Mouse (Mus musculus) hindbrain, embryonic 16.5 days (tissue): Measurements from ENCODE around the gene Tmem234. TPM values are rescaled to one million over a fixed set of nuclear protein-coding genes. Genes with fewer than 3 reads are reported as not detected.

Experiments
- ATAC-seq: fragments of 200-750 bp; cut with Nextera tagmentation; 2 replicates; pipeline ENCODE4 v1.8.0; 2017; ENCODE audit warnings: moderate TSS enrichment, moderate library complexity
- H3K27ac ChIP-seq: fragments of 300-500 bp; sonication (generic); 2 replicates; pipeline ENCODE4 v1.5.1; 2014; ENCODE audit warnings: low read depth, mild to moderate bottlenecking, control low read depth, low read length, moderate library complexity
- H3K27me3 ChIP-seq: fragments of 300-500 bp; sonication (generic); replicated peaks from 2 replicates; pipeline ENCODE4 v1.6.1; 2014; ENCODE audit warnings: low read length; ENCODE audit not compliant: control insufficient read depth, insufficient read depth
- H3K36me3 ChIP-seq: fragments of 300-500 bp; sonication (generic); 2 replicates; pipeline ENCODE4 v1.6.1; 2014; ENCODE audit warnings: mild to moderate bottlenecking, low read length, moderate library complexity, mixed read lengths; ENCODE audit not compliant: control insufficient read depth, insufficient read depth
- H3K4me1 ChIP-seq: fragments of 300-500 bp; sonication (generic); 2 replicates; pipeline ENCODE4 v1.6.1; 2014; ENCODE audit warnings: low read depth, low read length; ENCODE audit not compliant: control insufficient read depth, insufficient read depth
- H3K4me2 ChIP-seq: fragments of 300-500 bp; sonication (generic); 2 replicates; pipeline ENCODE4 v1.6.1; 2014; ENCODE audit warnings: mild to moderate bottlenecking, low read length, control low read depth, moderate library complexity
- H3K4me3 ChIP-seq: fragments of 300-500 bp; sonication (generic); 2 replicates; pipeline ENCODE4 v1.5.1; 2014; ENCODE audit warnings: mild to moderate bottlenecking, low read length, control low read depth, moderate library complexity
- H3K9ac ChIP-seq: fragments of 300-500 bp; sonication (generic); 2 replicates; pipeline ENCODE4 v1.6.1; 2014; ENCODE audit warnings: low read depth, mild to moderate bottlenecking, control low read depth, low read length, moderate library complexity
- H3K9me3 ChIP-seq: fragments of 300-500 bp; sonication (generic); 2 replicates; pipeline ENCODE4 v1.6.1; 2014; ENCODE audit warnings: mild to moderate bottlenecking, low read length, moderate library complexity; ENCODE audit not compliant: control insufficient read depth
- WGBS: fragments of 180-500 bp; shearing (Covaris S2); extraction: QIAGEN DNeasy Blood & Tissue Kit; methylation state at CpG from one replicate; pipeline ENCODE4 v1.1.7; 2014; 5-methylcytosine and 5-hydroxymethylcytosine counted together
- microRNA-seq: library from miRNA; unstranded; fragments of <30 nt; microRNA quantifications from one replicate; pipeline ENCODE4, GENCODE M21; 2017
- polyA plus RNA-seq: library from polyadenylated mRNA; unstranded; fragments of >200 nt; fragmentation: Nextera tagmentation; extraction: Ambion mirVana; gene quantifications from 2 replicates; pipeline ENCODE4 v1.2.1, GENCODE M21; 2015

Gene Tmem234
- polyA plus RNA-seq, 1 experiment from 2014 or later, result 190 TPM

GRCm38 (mm10) chr4:129672083-129672877, 71.8 kb downstream of the Tmem234 start, which contains the start of gene Kpna6:
TSS of gene Kpna6 (minus strand) at chr4:129672767.
- Histone ChIP-seq H3K27ac (peak within 1 kb of the TSS; percentile 93), H3K27me3 (no peaks in the 10 kb centered on the region), H3K4me2 (peak within 1 kb of the TSS; percentile 69), H3K4me3 (peak within 1 kb of the TSS; percentile 91), H3K9me3 (no peaks in the 10 kb centered on the region), H3K36me3 (peaks cover 15% of the 10 kb centered on the region), H3K9ac (peak within 1 kb of the TSS; percentile 96), H3K4me1 (peaks cover 13% of the 10 kb centered on the region)
- peak; percentile 94 for ATAC-seq
- under 1% methylated on average over 57 of the region's 65 CpGs for WGBS

DNA sequence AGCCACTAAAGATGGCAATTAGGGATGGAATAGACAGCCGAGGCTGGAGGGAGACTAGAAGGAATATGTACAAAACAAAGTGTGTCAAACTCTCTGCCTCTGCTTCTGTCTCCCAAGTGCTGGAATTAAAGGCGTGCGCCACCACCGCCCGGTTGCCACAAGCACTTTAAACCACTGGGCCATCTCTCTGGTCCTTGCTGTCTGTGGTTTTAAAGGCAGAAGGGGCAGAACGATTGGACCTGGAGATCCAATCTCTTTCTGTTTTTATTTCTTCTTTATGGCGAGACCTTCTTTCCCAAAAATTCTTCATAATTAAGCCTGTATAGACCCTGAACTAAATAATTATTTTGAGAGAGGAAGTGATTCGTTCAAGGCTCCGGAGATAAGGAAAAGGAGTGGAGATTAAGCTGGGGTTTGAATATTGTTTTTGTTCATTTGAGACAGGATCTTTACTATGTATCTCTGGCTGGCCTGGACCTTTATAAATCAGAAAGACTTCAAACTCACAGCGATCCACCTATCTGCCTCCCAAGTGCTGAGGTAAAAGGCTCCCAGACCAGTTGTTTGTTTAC, 72.5 kb downstream of the Tmem234 start:
- WGBS, result 11% methylated on average over 10 of the region's 10 CpGs
- peaks cover 13% of the 10 kb centered on the region for H3K4me1 ChIP-seq
- peak overlapping the region; percentile 91 for H3K4me3 ChIP-seq
- peak overlapping the region; percentile 93 for H3K27ac ChIP-seq
- no peaks in the 10 kb centered on the region for H3K27me3 ChIP-seq
- H3K36me3 ChIP-seq, result peaks cover 20% of the 10 kb centered on the region
- peak overlapping the region; percentile 96 for H3K9ac ChIP-seq
- ATAC-seq, result no peak
- no peaks in the 10 kb centered on the region for H3K9me3 ChIP-seq
- peak overlapping the region; percentile 69 for H3K4me2 ChIP-seq

Small RNAs within 50 kb of the gene (microRNA-seq; reads per million reads assigned to microRNA genes)
- not detected for gene Mir8119

Other genes with a start within 250 kb of the Tmem234 start
- gene Zbtb8a, start 222.6 kb upstream of the Tmem234 start, polyA plus RNA-seq, result 21.7 and 22.0 TPM in 2 replicates
- gene Zbtb8b, start 159.8 kb upstream of the Tmem234 start, polyA plus RNA-seq, result 18.0 and 19.2 TPM in 2 replicates
- gene Bsdc1, start 139.1 kb upstream of the Tmem234 start, polyA plus RNA-seq, result 34.6 and 37.4 TPM in 2 replicates
- gene Tssk3, start 109.6 kb upstream of the Tmem234 start, polyA plus RNA-seq, result 0.72 and 0.79 TPM in 2 replicates
- gene Fam229a, start 109.5 kb upstream of the Tmem234 start, polyA plus RNA-seq, result 0.81 and 1.4 TPM in 2 replicates
- gene Marcksl1, start 87.1 kb upstream of the Tmem234 start, polyA plus RNA-seq, result 1,546 and 1,575 TPM in 2 replicates
- 80.5 and 90.0 TPM in 2 replicates for gene Hdac1, start 58.0 kb upstream of the Tmem234 start, polyA plus RNA-seq
- gene Lck, start 27.0 kb upstream of the Tmem234 start, polyA plus RNA-seq, result 13.5 and 13.9 TPM in 2 replicates
- gene Fam167b, start 22.1 kb upstream of the Tmem234 start, polyA plus RNA-seq, result 0.35 and 0.58 TPM in 2 replicates
- 216 and 223 TPM in 2 replicates for gene Eif3i, start within 50 bp of the Tmem234 start, polyA plus RNA-seq
- gene Dcdc2b, start 13.6 kb downstream of the Tmem234 start, polyA plus RNA-seq, result 2.1 and 3.9 TPM in 2 replicates
- gene Iqcc, start 18.4 kb downstream of the Tmem234 start, polyA plus RNA-seq, result 27.6 and 33.4 TPM in 2 replicates
- gene Ccdc28b, start 23.3 kb downstream of the Tmem234 start, polyA plus RNA-seq, result 160 and 169 TPM in 2 replicates
- gene Txlna, start 40.4 kb downstream of the Tmem234 start, polyA plus RNA-seq, result 39.7 and 46.0 TPM in 2 replicates
- gene Kpna6, start 72.1 kb downstream of the Tmem234 start, polyA plus RNA-seq, result 18.2 and 20.3 TPM in 2 replicates
- 12.7 and 14.8 TPM in 2 replicates for gene Tmem39b, start 96.2 kb downstream of the Tmem234 start, polyA plus RNA-seq
- 96.3 and 104 TPM in 2 replicates for gene Khdrbs1, start 141.6 kb downstream of the Tmem234 start, polyA plus RNA-seq
- 217 and 224 TPM in 2 replicates for gene Ptp4a2, start 210.6 kb downstream of the Tmem234 start, polyA plus RNA-seq